ENCODE assay signal across 18 mouse cellular contexts in genomic region chr9:102755591-102756270, GRCm38 (mm10). TPM values are rescaled to one million over a fixed set of nuclear protein-coding genes. Genes with fewer than 3 reads are reported as not detected.
A peak's percentile ranks its signal among the peaks of the same experiment; 100 is the strongest.
DNase-seq lines count a peak whose midpoint lies in the region; ATAC-seq and TF ChIP-seq lines count a peak whose summit lies in the region.
"Had no signal": no experiment of that assay in that cellular context is flagged by ENCODE, and none has a peak within 500 bp of the region (broad histone marks: within the 10 kb centered on the region; RNA-seq: fewer than 3 reads in every experiment).

No protein-coding gene starts in this region.

- H3K9ac ChIP-seq in heart, adult 2 months (ENCODE audit: low read depth, low read length) = no peak overlapping the region
- no peak overlapping the region for H3K9ac ChIP-seq in lung, embryonic 16.5 days (ENCODE audit: low read length)
- no peak overlapping the region; the same call in 1 of the 2 replicates for H3K9ac ChIP-seq in stomach, embryonic 16.5 days (ENCODE audit: low read length)
- H3K9ac ChIP-seq: embryonic facial prominence, embryonic 15.5 days; forebrain, embryonic 13.5 days; kidney, embryonic 15.5 days; neural tube, embryonic 13.5 days had no signal

- H3K79me2 ChIP-seq in heart, adult 2 months (replicated peaks; ENCODE audit: control insufficient read depth, insufficient read depth, low read length) = no peaks in the 10 kb centered on the region

- intact Hi-C loops in heart, adult 2 months (cut with DNase I) = loop anchor here (2.0 kb wide), 2 partner anchors 23 to 29 kb away; no protein-coding TSS in a partner anchor
- intact Hi-C loops in heart, postnatal 14 days (cut with DNase I) = no loop called here

- no peak overlapping the region for H3K4me3 ChIP-seq in heart, adult 2 months
- no peak overlapping the region for H3K4me3 ChIP-seq in lung, embryonic 16.5 days (ENCODE audit: low read length)
- no peak overlapping the region for H3K4me3 ChIP-seq in embryonic facial prominence, embryonic 10.5 days
- H3K4me3 ChIP-seq in stomach, embryonic 16.5 days (replicated peaks; ENCODE audit: low read length) = no peak overlapping the region
- H3K4me3 ChIP-seq: embryonic facial prominence, embryonic 15.5 days; forebrain, embryonic 13.5 days; kidney, embryonic 15.5 days; megakaryocyte, embryonic 14.5 days; neural tube, embryonic 13.5 days had no signal

- peak overlapping the region; percentile 9; the same call in 1 of the 2 replicates for H3K27ac ChIP-seq in heart, adult 2 months
- peak overlapping the region; percentile 26 for H3K27ac ChIP-seq in lung, embryonic 16.5 days (ENCODE audit: low read length)
- H3K27ac ChIP-seq in embryonic facial prominence, embryonic 10.5 days (replicated peaks) = peak overlapping the region; percentile 40; the same call in 1 of the 2 replicates
- peak overlapping the region; percentile 85 for H3K27ac ChIP-seq in stomach, embryonic 16.5 days (ENCODE audit: low read length)
- H3K27ac ChIP-seq: embryonic facial prominence, embryonic 15.5 days; forebrain, embryonic 13.5 days; kidney, embryonic 15.5 days; neural tube, embryonic 13.5 days had no signal

- H3K27me3 ChIP-seq in heart, adult 2 months (ENCODE audit: control insufficient read depth, insufficient read depth, low read length) = 0 out of 2 replicates have a peak, but pooled peaks cover 2% of the 10 kb centered on the region
- no peaks in the 10 kb centered on the region for H3K27me3 ChIP-seq in lung, embryonic 16.5 days (ENCODE audit: control insufficient read depth, insufficient read depth, low read depth, low read length)
- H3K27me3 ChIP-seq in embryonic facial prominence, embryonic 10.5 days (replicated peaks; ENCODE audit: low read depth, poor library complexity, severe bottlenecking) = no peaks in the 10 kb centered on the region
- H3K27me3 ChIP-seq in stomach, embryonic 16.5 days (ENCODE audit: control insufficient read depth, insufficient read depth, low read length) = no peaks in the 10 kb centered on the region
- H3K27me3 ChIP-seq: embryonic facial prominence, embryonic 15.5 days; forebrain, embryonic 13.5 days; kidney, embryonic 15.5 days; neural tube, embryonic 13.5 days had no signal

- TF ChIP-seq EP300 in heart, adult 2 months (IDR thresholded peaks at IDR 0.05; ENCODE audit: insufficient read depth, low read depth, low read length) = no peak

- H3K4me1 ChIP-seq in heart, adult 2 months (ENCODE audit: control insufficient read depth, insufficient read depth, low read length) = peaks cover 17% of the 10 kb centered on the region
- peaks cover 27% of the 10 kb centered on the region for H3K4me1 ChIP-seq in lung, embryonic 16.5 days (replicated peaks; ENCODE audit: control insufficient read depth, insufficient read depth, low read length)
- peaks cover 32% of the 10 kb centered on the region for H3K4me1 ChIP-seq in embryonic facial prominence, embryonic 10.5 days
- peaks cover 19% of the 10 kb centered on the region for H3K4me1 ChIP-seq in stomach, embryonic 16.5 days (ENCODE audit: control insufficient read depth, insufficient read depth, low read length)
- H3K4me1 ChIP-seq: forebrain, embryonic 13.5 days had no signal

- ATAC-seq in lung, embryonic 16.5 days (ENCODE audit: low read depth) = no peak
- no peak for ATAC-seq in stomach, embryonic 16.5 days (ENCODE audit: insufficient read depth, low FRiP score)
- ATAC-seq: forebrain, embryonic 13.5 days had no signal

- TF ChIP-seq CTCF in heart, adult 2 months (IDR thresholded peaks at IDR 0.05) = no peak

- DNase-seq in heart, adult 2 months = no peak
- no peak for DNase-seq in heart, postnatal 14 days
- no peak for DNase-seq in lung, postnatal 25 days (ENCODE audit: low spot score)
- no peak for DNase-seq in embryonic facial prominence, embryonic 10.5 days (ENCODE audit: low spot score)
- DNase-seq in thymus, adult 18-20 months = no peak
- DNase-seq: cerebellum, adult 9-11 months; lung, adult 2 months; right cerebral cortex, postnatal 14 days; thymus, postnatal 4 days had no signal

- H3K4me2 ChIP-seq in lung, embryonic 16.5 days (ENCODE audit: low read depth, low read length) = no peak overlapping the region
- H3K4me2 ChIP-seq in stomach, embryonic 16.5 days (ENCODE audit: low read depth, low read length) = no peak overlapping the region
- H3K4me2 ChIP-seq: embryonic facial prominence, embryonic 15.5 days; forebrain, embryonic 13.5 days; kidney, embryonic 15.5 days; liver, embryonic 11.5 days; neural tube, embryonic 13.5 days had no signal

- no peaks in the 10 kb centered on the region for H3K9me3 ChIP-seq in lung, embryonic 16.5 days (ENCODE audit: control insufficient read depth, low read length)
- H3K9me3 ChIP-seq in embryonic facial prominence, embryonic 10.5 days = no peaks in the 10 kb centered on the region
- H3K9me3 ChIP-seq in stomach, embryonic 16.5 days (replicated peaks; ENCODE audit: control insufficient read depth, low read length) = no peaks in the 10 kb centered on the region
- H3K9me3 ChIP-seq: embryonic facial prominence, embryonic 15.5 days; forebrain, embryonic 13.5 days; kidney, embryonic 15.5 days; megakaryocyte, embryonic 14.5 days; neural tube, embryonic 13.5 days had no signal

- TF ChIP-seq POLR2A in heart, adult 2 months (IDR thresholded peaks at IDR 0.05; ENCODE audit: insufficient read depth, low read depth, low read length) = no peak

- WGBS in heart, adult 2 months = 54% methylated on average over 9 of the region's 9 CpGs
- WGBS in lung, embryonic 16.5 days = 60% methylated on average over 9 of the region's 9 CpGs
- WGBS in embryonic facial prominence, embryonic 10.5 days = 58% methylated on average over 9 of the region's 9 CpGs
- 71% methylated on average over 9 of the region's 9 CpGs for WGBS in stomach, embryonic 16.5 days

- H3K36me3 ChIP-seq in heart, adult 2 months (ENCODE audit: control insufficient read depth, insufficient read depth, low read length) = no peaks in the 10 kb centered on the region
- no peaks in the 10 kb centered on the region for H3K36me3 ChIP-seq in lung, embryonic 16.5 days (ENCODE audit: control insufficient read depth, insufficient read depth, low read length)
- no peaks in the 10 kb centered on the region for H3K36me3 ChIP-seq in embryonic facial prominence, embryonic 10.5 days (replicated peaks)
- H3K36me3 ChIP-seq in stomach, embryonic 16.5 days (ENCODE audit: control insufficient read depth, insufficient read depth, low read length) = no peaks in the 10 kb centered on the region
- H3K36me3 ChIP-seq: embryonic facial prominence, embryonic 15.5 days; kidney, embryonic 15.5 days; neural tube, embryonic 13.5 days had no signal

RNA-seq across cellular contexts. Expression of gene Amotl2, which starts 39.3 kb away (rescaled TPM):
- total RNA-seq in heart, adult 2 months (2021) = 10 to 100 TPM; 56.5 to 66.3 TPM
- 25.9 and 28.3 TPM in 2 replicates for polyA plus RNA-seq in heart, adult 2 months (2012; rRNA removed)
- total RNA-seq in heart, postnatal 14 days (2021) = 10 to 100 TPM; 61.6 to 64.6 TPM
- polyA plus RNA-seq in lung, embryonic 16.5 days (2015; fragmentation: Nextera tagmentation; extraction: Ambion mirVana) = 37.6 and 40.1 TPM in 2 replicates
- 61.4 and 64.0 TPM in 2 replicates for polyA plus RNA-seq in embryonic facial prominence, embryonic 10.5 days (2016; fragmentation: Nextera tagmentation; extraction: Ambion mirVana)
- 21.1 and 26.3 TPM in 2 replicates for polyA plus RNA-seq in stomach, embryonic 16.5 days (2015; fragmentation: Nextera tagmentation; extraction: Ambion mirVana)
- total RNA-seq: MEL had no signal

Comparison
In these comparisons a context has a peak if more than half of its experiments do, and no peak if none do; other contexts are left out.
1. H3K27ac ChIP-seq: peak in every context shown above with its lines; median percentile 85 in stomach, embryonic 16.5 days; 40 in embryonic facial prominence, embryonic 10.5 days; 26 in lung, embryonic 16.5 days; 9 in heart, adult 2 months.